Mouse (Mus musculus): ENCODE results near the gene Taf10.

Gene Taf10

GRCm38 (mm10) chr7:105743926-105744590, at the start of gene Taf10:
Taf10 (minus strand) TSS chr7:105744361.
- WGBS, result under 1% methylated on average over 67 of the region's 67 CpGs

- WGBS, result 56% methylated on average over 7 of the region's 7 CpGs
Measured at GRCm38 (mm10) chr7:105793701-105794100, 49.5 kb upstream of the Taf10 start.

GRCm38 (mm10) chr7:105791147-105791546, 47.0 kb upstream of the Taf10 start:
- WGBS, result 69% methylated on average over 1 of the region's 1 CpGs

- WGBS, result 2% methylated on average over 66 of the region's 97 CpGs
Measured at GRCm38 (mm10) chr7:105787285-105788140, 43.4 kb upstream of the Taf10 start, which contains the start of gene Dchs1. Dchs1 (minus strand) TSS chr7:105787654.

GRCm38 (mm10) chr7:105786506-105787284, 42.5 kb upstream of the Taf10 start:
- WGBS, result 10% methylated on average over 20 of the region's 20 CpGs

GRCm38 (mm10) chr7:105784556-105784955, 40.4 kb upstream of the Taf10 start:
- 44% methylated on average over 4 of the region's 4 CpGs for WGBS

- WGBS, result 53% methylated on average over 4 of the region's 4 CpGs
Measured at GRCm38 (mm10) chr7:105783861-105784260, 39.7 kb upstream of the Taf10 start.

GRCm38 (mm10) chr7:105778553-105779265, 34.5 kb upstream of the Taf10 start:
- 14% methylated on average over 4 of the region's 4 CpGs for WGBS

- WGBS, result 52% methylated on average over 13 of the region's 13 CpGs
Measured at GRCm38 (mm10) chr7:105777797-105778552, 33.8 kb upstream of the Taf10 start.

- 80% methylated on average over 1 of the region's 1 CpGs for WGBS
Measured at GRCm38 (mm10) chr7:105777316-105777715, 33.2 kb upstream of the Taf10 start.

- 85% methylated on average over 2 of the region's 2 CpGs for WGBS
Measured at GRCm38 (mm10) chr7:105776026-105776425, 31.9 kb upstream of the Taf10 start.

GRCm38 (mm10) chr7:105774661-105775060, 30.5 kb upstream of the Taf10 start:
- WGBS, result 73% methylated on average over 8 of the region's 8 CpGs

- WGBS, result 83% methylated on average over 5 of the region's 5 CpGs
Measured at GRCm38 (mm10) chr7:105773041-105773440, 28.9 kb upstream of the Taf10 start.

- 98% methylated on average over 15 of the region's 15 CpGs for WGBS
Measured at GRCm38 (mm10) chr7:105772331-105772730, 28.2 kb upstream of the Taf10 start.

GRCm38 (mm10) chr7:105769959-105770358, 25.8 kb upstream of the Taf10 start:
- WGBS, result 87% methylated on average over 3 of the region's 3 CpGs

GRCm38 (mm10) chr7:105767729-105768165, 23.6 kb upstream of the Taf10 start:
- 56% methylated on average over 6 of the region's 6 CpGs for WGBS

GRCm38 (mm10) chr7:105764331-105764730, 20.2 kb upstream of the Taf10 start:
- WGBS, result 90% methylated on average over 11 of the region's 11 CpGs

GRCm38 (mm10) chr7:105762517-105763270, 18.5 kb upstream of the Taf10 start:
- 59% methylated on average over 55 of the region's 55 CpGs for WGBS

GRCm38 (mm10) chr7:105761813-105762484, 17.8 kb upstream of the Taf10 start:
- 55% methylated on average over 51 of the region's 51 CpGs for WGBS

Data from cerebral cortex, adult 2 months (tissue).